Mouse (Mus musculus) lung, postnatal 4 days (tissue): ENCODE measurements at regions not wholly inside any gene's neighbourhood (a gene's known extent, or its start where the extent isn't known, plus 50 kb on each side); places are given as distances from the start of the nearest gene placed in this dataset.

Source experiments
- DNase-seq, 2 experiments: peaks; one replicate each; pipeline ENCODE4 v3.0.0; 2021

DNA sequence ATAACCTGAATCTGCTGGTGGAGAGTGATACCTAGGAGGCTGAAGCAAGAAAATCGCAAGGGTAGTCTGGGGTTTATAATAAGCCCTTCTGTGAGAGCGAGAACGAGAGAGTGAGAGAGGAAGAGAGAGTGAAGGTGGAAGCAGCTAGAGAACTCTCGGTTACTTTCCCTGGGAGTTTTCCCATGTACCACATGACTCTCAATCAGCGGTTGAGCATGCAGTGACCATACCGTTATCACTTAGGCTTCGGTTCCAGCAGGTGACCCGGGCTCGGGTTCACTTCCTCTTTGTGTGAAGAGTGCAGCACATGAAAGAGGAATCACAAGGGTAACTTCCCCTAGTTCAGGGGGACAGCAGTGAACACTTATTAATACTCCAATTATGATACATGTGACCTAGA is 61.2 kb upstream of the Zc3h12c start:
- peak; percentile 7 to 21 for DNase-seq

DNA sequence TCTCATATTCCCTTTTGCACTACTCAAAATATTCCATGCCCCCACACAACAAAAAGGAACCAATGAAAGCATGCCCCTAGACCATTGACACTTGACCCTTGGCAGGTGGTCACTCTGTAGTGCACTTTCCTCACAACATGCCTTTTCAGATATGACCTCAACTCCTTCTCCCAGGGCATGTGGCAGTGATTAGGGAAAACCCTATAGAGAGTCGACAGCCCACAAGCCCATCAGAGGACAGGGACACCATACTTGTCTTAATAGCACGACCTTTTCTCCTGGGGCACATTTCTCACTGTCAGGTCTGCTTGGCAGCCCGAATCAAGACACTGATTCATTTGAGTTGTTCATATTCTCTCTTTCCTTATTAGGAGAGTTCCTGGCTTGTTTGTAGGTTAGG is 57.3 kb upstream of the Zc3h12c start:
- DNase-seq, result no peak

DNA sequence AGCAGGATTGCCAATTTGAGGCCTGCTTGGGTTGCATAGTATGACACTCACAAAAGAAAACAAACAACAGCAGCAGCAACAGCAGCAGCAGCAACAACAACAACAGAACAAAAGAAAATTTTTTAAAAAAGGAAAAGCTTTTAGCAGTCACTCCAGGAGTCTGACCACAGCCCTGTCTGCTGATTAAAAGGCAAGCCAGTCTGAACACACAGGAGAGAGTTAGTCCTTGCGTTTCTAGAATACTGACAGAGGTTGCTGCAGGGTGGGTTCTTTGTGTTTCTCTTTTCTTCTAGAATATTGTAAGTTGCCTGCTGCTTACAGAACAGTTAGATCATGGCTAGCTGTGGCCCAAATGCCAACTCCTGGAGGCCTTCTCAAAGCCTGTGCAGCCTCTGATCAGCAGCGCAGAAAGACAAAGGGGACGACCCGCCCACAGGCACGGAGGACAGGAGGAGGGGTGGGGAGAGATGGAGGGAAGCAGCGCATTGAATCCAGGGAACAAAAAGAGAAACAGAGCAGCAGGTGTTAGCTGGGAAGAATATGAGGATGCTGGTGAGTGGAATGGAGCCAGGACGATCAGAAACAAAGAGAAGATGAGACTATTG is 55.2 kb upstream of the Zc3h12c start:
- DNase-seq, result no peak
